Mouse (Mus musculus) brain, embryonic 14.5 days (tissue): Measurements from ENCODE around the gene Cbx8.

Source experiments
- CTCF ChIP-seq: fragments of 200-500 bp; IDR thresholded peaks from 2 replicates; pipeline ENCODE4 v1.5.1; 2012; ENCODE audit warnings: inconsistent platforms, mild to moderate bottlenecking, moderate library complexity, borderline replicate concordance; ENCODE audit not compliant: insufficient read depth, insufficient read length; ENCODE audit errors: extremely low read depth
- POLR2A ChIP-seq: fragments of 200-500 bp; IDR thresholded peaks from 2 replicates; pipeline ENCODE4 v1.6.1; 2012; ENCODE audit warnings: mild to moderate bottlenecking, inconsistent platforms, borderline replicate concordance; ENCODE audit not compliant: poor library complexity, insufficient read depth, insufficient read length, severe bottlenecking; ENCODE audit errors: extremely low read depth

GRCm38 (mm10) chr11:119085279-119086062 lies 44.7 kb upstream of the Cbx8 start:
- no peak for TF ChIP-seq CTCF
- no peak for TF ChIP-seq POLR2A
